Mouse (Mus musculus): ENCODE data around the gene Zfp277. TPM values are rescaled to one million over a fixed set of nuclear protein-coding genes. Genes with fewer than 3 reads are reported as not detected.

The Zfp277 gene
- polyA plus RNA-seq, 1 experiment: 2.7 TPM

GRCm38 (mm10) chr12:40286539-40286938 is 159.2 kb downstream of the Zfp277 start:
- H3K36me3 ChIP-seq (ENCODE audit: control insufficient read depth, insufficient read depth, low read length): no peaks in the 10 kb centered on the region
- no peaks in the 10 kb centered on the region for H3K27me3 ChIP-seq (ENCODE audit: control insufficient read depth, insufficient read depth, low read length)
- TF ChIP-seq POLR2A (IDR thresholded peaks at IDR 0.05; ENCODE audit: low read depth, low read length) (no peak), CTCF (IDR thresholded peaks at IDR 0.05; ENCODE audit: extremely low read depth, insufficient read depth, insufficient read length, insufficient replicate concordance) (no peak)
- no peak overlapping the region for H3K27ac ChIP-seq (ENCODE audit: insufficient read depth, low read length)
- WGBS: 71% methylated on average over 4 of the region's 4 CpGs
- no peaks in the 10 kb centered on the region for H3K4me1 ChIP-seq (ENCODE audit: control insufficient read depth, insufficient read depth, insufficient read length)
- DNase-seq (ENCODE audit: low read depth in 1 of 2, low spot score in 2 of 2): no peak
- H3K4me3 ChIP-seq (ENCODE audit: extremely low read depth, insufficient read depth, insufficient read length): no peak overlapping the region

GRCm38 (mm10) chr12:40280596-40281325 is 164.9 kb downstream of the Zfp277 start:
- DNase-seq (ENCODE audit: low read depth in 1 of 2, low spot score in 2 of 2): no peak
- no peak for TF ChIP-seq CTCF (IDR thresholded peaks at IDR 0.05; ENCODE audit: extremely low read depth, insufficient read depth, insufficient read length, insufficient replicate concordance)
- no peak for TF ChIP-seq POLR2A (IDR thresholded peaks at IDR 0.05; ENCODE audit: low read depth, low read length)
- no peaks in the 10 kb centered on the region for H3K4me1 ChIP-seq (ENCODE audit: control insufficient read depth, insufficient read depth, insufficient read length)

GRCm38 (mm10) chr12:40277581-40277980 is 168.1 kb downstream of the Zfp277 start:
- WGBS: 48% methylated on average over 3 of the region's 3 CpGs

More at GRCm38 (mm10) chr12:40280596-40281325, 164.9 kb downstream of the Zfp277 start:
- H3K36me3 ChIP-seq (ENCODE audit: control insufficient read depth, insufficient read depth, low read length): no peaks in the 10 kb centered on the region
- no peak overlapping the region for H3K27ac ChIP-seq (ENCODE audit: insufficient read depth, low read length)
- H3K4me3 ChIP-seq (ENCODE audit: extremely low read depth, insufficient read depth, insufficient read length): no peak overlapping the region
- no peaks in the 10 kb centered on the region for H3K27me3 ChIP-seq (ENCODE audit: control insufficient read depth, insufficient read depth, low read length)
- 87% methylated on average over 4 of the region's 4 CpGs for WGBS

GRCm38 (mm10) chr12:40274931-40275330 is 170.8 kb downstream of the Zfp277 start:
- H3K27me3 ChIP-seq (ENCODE audit: control insufficient read depth, insufficient read depth, low read length): no peaks in the 10 kb centered on the region
- no peak overlapping the region for H3K4me3 ChIP-seq (ENCODE audit: extremely low read depth, insufficient read depth, insufficient read length)
- TF ChIP-seq POLR2A (IDR thresholded peaks at IDR 0.05; ENCODE audit: low read depth, low read length) (no peak), CTCF (IDR thresholded peaks at IDR 0.05; ENCODE audit: extremely low read depth, insufficient read depth, insufficient read length, insufficient replicate concordance) (no peak)
- DNase-seq (ENCODE audit: low read depth in 1 of 2, low spot score in 2 of 2): no peak
- no peak overlapping the region for H3K27ac ChIP-seq (ENCODE audit: insufficient read depth, low read length)
- H3K36me3 ChIP-seq (ENCODE audit: control insufficient read depth, insufficient read depth, low read length): no peaks in the 10 kb centered on the region
- H3K4me1 ChIP-seq (ENCODE audit: control insufficient read depth, insufficient read depth, insufficient read length): no peaks in the 10 kb centered on the region; the same call in 1 of the 2 replicates

More at GRCm38 (mm10) chr12:40277581-40277980, 168.1 kb downstream of the Zfp277 start:
- Histone ChIP-seq H3K36me3 (ENCODE audit: control insufficient read depth, insufficient read depth, low read length) (no peaks in the 10 kb centered on the region), H3K27ac (ENCODE audit: insufficient read depth, low read length) (no peak overlapping the region), H3K27me3 (ENCODE audit: control insufficient read depth, insufficient read depth, low read length) (no peaks in the 10 kb centered on the region), H3K4me1 (ENCODE audit: control insufficient read depth, insufficient read depth, insufficient read length) (no peaks in the 10 kb centered on the region; the same call in 1 of the 2 replicates), H3K4me3 (ENCODE audit: extremely low read depth, insufficient read depth, insufficient read length) (no peak overlapping the region)
- TF ChIP-seq CTCF (IDR thresholded peaks at IDR 0.05; ENCODE audit: extremely low read depth, insufficient read depth, insufficient read length, insufficient replicate concordance) (no peak), POLR2A (IDR thresholded peaks at IDR 0.05; ENCODE audit: low read depth, low read length) (no peak)
- no peak for DNase-seq (ENCODE audit: low read depth in 1 of 2, low spot score in 2 of 2)

GRCm38 (mm10) chr12:40273339-40273738 is 172.4 kb downstream of the Zfp277 start:
- no peak overlapping the region for H3K27ac ChIP-seq (ENCODE audit: insufficient read depth, low read length)
- no peaks in the 10 kb centered on the region for H3K27me3 ChIP-seq (ENCODE audit: control insufficient read depth, insufficient read depth, low read length)
- no peaks in the 10 kb centered on the region; the same call in 1 of the 2 replicates for H3K4me1 ChIP-seq (ENCODE audit: control insufficient read depth, insufficient read depth, insufficient read length)
- TF ChIP-seq CTCF (IDR thresholded peaks at IDR 0.05; ENCODE audit: extremely low read depth, insufficient read depth, insufficient read length, insufficient replicate concordance): no peak
- TF ChIP-seq POLR2A (IDR thresholded peaks at IDR 0.05; ENCODE audit: low read depth, low read length): no peak
- no peak for DNase-seq (ENCODE audit: low read depth in 1 of 2, low spot score in 2 of 2)
- 31% methylated on average over 4 of the region's 4 CpGs for WGBS
- H3K36me3 ChIP-seq (ENCODE audit: control insufficient read depth, insufficient read depth, low read length): no peaks in the 10 kb centered on the region
- H3K4me3 ChIP-seq (ENCODE audit: extremely low read depth, insufficient read depth, insufficient read length): no peak overlapping the region

- Histone ChIP-seq H3K36me3 (ENCODE audit: control insufficient read depth, insufficient read depth, low read length) (no peaks in the 10 kb centered on the region), H3K4me3 (ENCODE audit: extremely low read depth, insufficient read depth, insufficient read length) (no peak overlapping the region), H3K27me3 (ENCODE audit: control insufficient read depth, insufficient read depth, low read length) (no peaks in the 10 kb centered on the region), H3K4me1 (ENCODE audit: control insufficient read depth, insufficient read depth, insufficient read length) (no peaks in the 10 kb centered on the region; the same call in 1 of the 2 replicates), H3K27ac (ENCODE audit: insufficient read depth, low read length) (no peak overlapping the region)
- TF ChIP-seq POLR2A (IDR thresholded peaks at IDR 0.05; ENCODE audit: low read depth, low read length): no peak
- TF ChIP-seq CTCF (IDR thresholded peaks at IDR 0.05; ENCODE audit: extremely low read depth, insufficient read depth, insufficient read length, insufficient replicate concordance): no peak
- no peak for DNase-seq (ENCODE audit: low read depth in 1 of 2, low spot score in 2 of 2)
- whole genome bisulfite sequencing: 66% methylated on average over 4 of the region's 4 CpGs
Measured at GRCm38 (mm10) chr12:40272710-40273109, 173.0 kb downstream of the Zfp277 start.

- Histone ChIP-seq H3K4me3 (ENCODE audit: extremely low read depth, insufficient read depth, insufficient read length) (no peak overlapping the region), H3K27ac (ENCODE audit: insufficient read depth, low read length) (no peak overlapping the region), H3K4me1 (ENCODE audit: control insufficient read depth, insufficient read depth, insufficient read length) (no peaks in the 10 kb centered on the region; the same call in 1 of the 2 replicates), H3K36me3 (ENCODE audit: control insufficient read depth, insufficient read depth, low read length) (no peaks in the 10 kb centered on the region), H3K27me3 (ENCODE audit: control insufficient read depth, insufficient read depth, low read length) (no peaks in the 10 kb centered on the region)
- WGBS: 79% methylated on average over 2 of the region's 2 CpGs
- DNase-seq (ENCODE audit: low read depth in 1 of 2, low spot score in 2 of 2): no peak
- TF ChIP-seq CTCF (IDR thresholded peaks at IDR 0.05; ENCODE audit: extremely low read depth, insufficient read depth, insufficient read length, insufficient replicate concordance) (no peak), POLR2A (IDR thresholded peaks at IDR 0.05; ENCODE audit: low read depth, low read length) (no peak)
Measured at GRCm38 (mm10) chr12:40268313-40268712, 177.4 kb downstream of the Zfp277 start.

Other genes starting within 250 kb of the Zfp277 start
- gene Lsmem1, start 246.4 kb downstream of the Zfp277 start, polyA plus RNA-seq (2012; rRNA removed): 0.09 and 0.14 TPM in 2 replicates
- 8.2 and 16.8 TPM in 2 replicates for gene Ifrd1, start 197.4 kb downstream of the Zfp277 start, polyA plus RNA-seq (2012; rRNA removed)
- gene Dock4, start 50 bp upstream of the Zfp277 start, polyA plus RNA-seq (2012; rRNA removed): 2.3 and 2.8 TPM in 2 replicates